In the genomic region with DNA sequence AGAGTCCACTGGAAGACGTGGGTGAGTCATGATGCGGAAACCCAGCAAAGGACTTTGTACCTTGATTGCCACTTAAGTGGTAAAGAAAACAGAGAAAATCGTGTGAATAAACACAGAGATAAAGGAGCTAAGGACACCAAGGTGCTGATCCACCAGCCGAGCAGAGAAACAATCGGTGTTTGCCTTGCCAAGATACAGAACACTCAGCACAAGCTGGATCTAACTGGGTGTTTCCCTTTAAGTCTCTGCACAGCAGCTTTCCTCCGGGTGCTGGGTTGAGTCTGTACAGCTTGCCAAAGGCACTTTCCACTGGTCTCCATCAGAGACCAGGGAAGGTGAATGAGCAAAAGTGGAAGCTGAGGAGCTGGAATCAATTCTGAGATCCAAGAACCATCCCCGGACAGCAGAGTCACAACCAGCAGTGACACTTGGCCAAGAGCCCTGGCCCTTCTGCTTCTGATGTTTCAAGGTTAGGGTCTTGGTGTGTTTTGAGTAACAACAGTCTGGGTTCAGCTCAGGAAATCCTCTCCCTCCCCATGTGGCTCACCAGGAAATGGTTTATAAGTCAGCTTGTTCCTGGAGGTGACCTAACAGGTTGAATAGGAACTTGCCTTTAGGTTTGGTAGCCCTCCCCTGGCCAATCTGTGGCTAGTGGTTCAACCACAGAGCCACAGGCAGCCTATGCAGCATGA, we compare ENCODE assay signal across 9 mouse cellular contexts.
DNase-seq lines count a peak whose midpoint lies in the region; ATAC-seq and TF ChIP-seq lines count a peak whose summit lies in the region.
"Had no signal": no experiment of that assay in that cellular context is flagged by ENCODE, and none has a peak within 500 bp of the region (broad histone marks: within the 10 kb centered on the region; RNA-seq: fewer than 3 reads in every experiment).

No protein-coding gene starts in this region.

- TF ChIP-seq EP300 in liver, postnatal 0 days (IDR thresholded peaks at IDR 0.05; ENCODE audit: low read depth), result no peak

- H3K9me3 ChIP-seq in liver, postnatal 0 days (ENCODE audit: low read length), result no peaks in the 10 kb centered on the region
- no peaks in the 10 kb centered on the region for H3K9me3 ChIP-seq in liver, embryonic 11.5 days (ENCODE audit: control insufficient read depth, low read length)
- H3K9me3 ChIP-seq in stomach, embryonic 15.5 days, result no peaks in the 10 kb centered on the region
- H3K9me3 ChIP-seq in forebrain, postnatal 0 days (ENCODE audit: low read length), result no peaks in the 10 kb centered on the region

- no peak for ATAC-seq in liver, postnatal 0 days
- ATAC-seq in liver, embryonic 11.5 days (replicated peaks; ENCODE audit: low FRiP score), result no peak
- peak; percentile 67 for ATAC-seq in stomach, embryonic 15.5 days (ENCODE audit: insufficient read depth, low FRiP score, low read depth)
- ATAC-seq in erythroid progenitor cell, adult 5-6 weeks (replicated peaks; ENCODE audit: low FRiP score, poor library complexity, severe bottlenecking), result no peak
- ATAC-seq in forebrain, postnatal 0 days, result no peak
- no peak for ATAC-seq in inflammation-experienced regulatory T-cells, adult 6 months

- H3K27ac ChIP-seq in liver, postnatal 0 days (ENCODE audit: low read depth), result peak overlapping the region; percentile 16; the same call in 1 of the 2 replicates
- H3K27ac ChIP-seq in liver, embryonic 11.5 days (ENCODE audit: low read depth, low read length), result no peak overlapping the region
- peak overlapping the region; percentile 69 for H3K27ac ChIP-seq in stomach, embryonic 15.5 days
- no peak overlapping the region for H3K27ac ChIP-seq in forebrain, postnatal 0 days (ENCODE audit: low read depth, low read length)
- H3K27ac ChIP-seq: hindbrain, embryonic 14.5 days had no signal

- H3K36me3 ChIP-seq in liver, postnatal 0 days (replicated peaks; ENCODE audit: insufficient read depth, low read length), result no peaks in the 10 kb centered on the region
- no peaks in the 10 kb centered on the region for H3K36me3 ChIP-seq in liver, embryonic 11.5 days (ENCODE audit: control insufficient read depth, insufficient read depth, low read length)
- H3K36me3 ChIP-seq in stomach, embryonic 15.5 days, result no peaks in the 10 kb centered on the region
- H3K36me3 ChIP-seq in forebrain, postnatal 0 days (ENCODE audit: insufficient read depth), result no peaks in the 10 kb centered on the region

- H3K4me2 ChIP-seq in liver, postnatal 0 days (ENCODE audit: low read depth, low read length), result no peak overlapping the region
- H3K4me2 ChIP-seq in liver, embryonic 11.5 days, result no peak overlapping the region
- no peak overlapping the region for H3K4me2 ChIP-seq in stomach, embryonic 15.5 days
- no peak overlapping the region for H3K4me2 ChIP-seq in forebrain, postnatal 0 days (ENCODE audit: low read depth)
- H3K4me2 ChIP-seq: hindbrain, embryonic 14.5 days had no signal

- peaks cover 16% of the 10 kb centered on the region for H3K4me1 ChIP-seq in liver, postnatal 0 days (ENCODE audit: insufficient read depth)
- peaks cover 3% of the 10 kb centered on the region for H3K4me1 ChIP-seq in liver, embryonic 11.5 days (replicated peaks; ENCODE audit: control insufficient read depth, insufficient read depth, low read length)
- peaks cover 38% of the 10 kb centered on the region for H3K4me1 ChIP-seq in stomach, embryonic 15.5 days
- H3K4me1 ChIP-seq in forebrain, postnatal 0 days (ENCODE audit: insufficient read depth), result peaks cover 4% of the 10 kb centered on the region; the same call in 1 of the 2 replicates

- DNase-seq in liver, postnatal 0 days, result no peak
- no peak for DNase-seq in liver, embryonic 11.5 days (ENCODE audit: low spot score)
- peak; percentile 59 for DNase-seq in heart, adult 8-10 months (ENCODE audit: low spot score)
- DNase-seq in kidney, adult 8-10 months, result peak; percentile 14 to 26
- DNase-seq in forebrain, postnatal 0 days, result no peak

- H3K27me3 ChIP-seq in liver, postnatal 0 days (ENCODE audit: insufficient read depth, low read length), result no peaks in the 10 kb centered on the region
- peaks cover 3% of the 10 kb centered on the region; the same call in 1 of the 2 replicates for H3K27me3 ChIP-seq in liver, embryonic 11.5 days (replicated peaks; ENCODE audit: control insufficient read depth, insufficient read depth, low read length)
- no peaks in the 10 kb centered on the region for H3K27me3 ChIP-seq in stomach, embryonic 15.5 days (replicated peaks)
- H3K27me3 ChIP-seq in forebrain, postnatal 0 days (ENCODE audit: insufficient read depth, low read length), result no peaks in the 10 kb centered on the region

- no peak for TF ChIP-seq CTCF in liver, postnatal 0 days (IDR thresholded peaks at IDR 0.05; ENCODE audit: low read depth)
- no peak for TF ChIP-seq CTCF in forebrain, postnatal 0 days (IDR thresholded peaks at IDR 0.05; ENCODE audit: low read depth)

- no peak overlapping the region for H3K4me3 ChIP-seq in liver, postnatal 0 days (ENCODE audit: low read depth, low read length)
- no peak overlapping the region for H3K4me3 ChIP-seq in liver, embryonic 11.5 days (ENCODE audit: low read depth, low read length)
- no peak overlapping the region for H3K4me3 ChIP-seq in stomach, embryonic 15.5 days (replicated peaks)
- no peak overlapping the region for H3K4me3 ChIP-seq in forebrain, postnatal 0 days (ENCODE audit: low read depth, low read length)

- WGBS in liver, postnatal 0 days (ENCODE audit: insufficient replicate concordance), result 14% methylated on average over 7 of the region's 7 CpGs
- 37% methylated on average over 7 of the region's 7 CpGs for WGBS in liver, embryonic 11.5 days
- 38% methylated on average over 7 of the region's 7 CpGs for WGBS in stomach, embryonic 15.5 days
- 78% methylated on average over 7 of the region's 7 CpGs for WGBS in forebrain, postnatal 0 days

- H3K9ac ChIP-seq in liver, postnatal 0 days (replicated peaks), result no peak overlapping the region
- H3K9ac ChIP-seq in liver, embryonic 11.5 days (ENCODE audit: low read depth, low read length), result no peak overlapping the region
- H3K9ac ChIP-seq in stomach, embryonic 15.5 days, result no peak overlapping the region
- H3K9ac ChIP-seq in forebrain, postnatal 0 days, result no peak overlapping the region
- H3K9ac ChIP-seq: hindbrain, embryonic 14.5 days had no signal

Comparison
In these comparisons a context has a peak if more than half of its experiments do, and no peak if none do; other contexts are left out.
1. H3K27ac ChIP-seq: peak in liver, postnatal 0 days (single experiment) and stomach, embryonic 15.5 days (single experiment); none in liver, embryonic 11.5 days (single experiment) and forebrain, postnatal 0 days (single experiment).
2. DNase-seq: peak in heart, adult 8-10 months (single experiment) and kidney, adult 8-10 months (2 of 2); none in liver, postnatal 0 days (single experiment), liver, embryonic 11.5 days (single experiment) and forebrain, postnatal 0 days (single experiment).